Mouse (Mus musculus) right cerebral cortex, adult 18-20 months (tissue): ENCODE data around the gene Sall1.

Experiments used
- DNase-seq: peaks from one replicate; pipeline ENCODE4 v3.0.0; 2022; ENCODE audit warnings: mixed read lengths

The Sall1 gene

GRCm38 (mm10) chr8:89043940-89044339 is at the start of gene Sall1:
Sall1 (minus strand) TSS chr8:89044162.
- DNase-seq: no peak

- no peak for DNase-seq
Measured at GRCm38 (mm10) chr8:89089916-89090315, 46.0 kb upstream of the Sall1 start.

GRCm38 (mm10) chr8:89079147-89079546 is 35.2 kb upstream of the Sall1 start:
- no peak for DNase-seq

- DNase-seq: no peak
Measured at GRCm38 (mm10) chr8:89072968-89073382, 29.0 kb upstream of the Sall1 start.

GRCm38 (mm10) chr8:89067499-89067898 is 23.5 kb upstream of the Sall1 start:
- no peak for DNase-seq

GRCm38 (mm10) chr8:89064042-89064441 is 20.1 kb upstream of the Sall1 start:
- DNase-seq: no peak

GRCm38 (mm10) chr8:89063366-89064040 is 19.5 kb upstream of the Sall1 start:
- DNase-seq: no peak

GRCm38 (mm10) chr8:89060717-89061116 is 16.8 kb upstream of the Sall1 start:
- no peak for DNase-seq

- no peak for DNase-seq
Measured at GRCm38 (mm10) chr8:89059507-89059906, 15.5 kb upstream of the Sall1 start.

GRCm38 (mm10) chr8:89052880-89053279 is 8.9 kb upstream of the Sall1 start:
- DNase-seq: no peak

GRCm38 (mm10) chr8:89046639-89047348 is 2.8 kb upstream of the Sall1 start:
- no peak for DNase-seq

- DNase-seq: no peak
Measured at GRCm38 (mm10) chr8:89046226-89046625, 2.3 kb upstream of the Sall1 start.

- no peak for DNase-seq
Measured at GRCm38 (mm10) chr8:89045726-89046125, 1.8 kb upstream of the Sall1 start.

- DNase-seq: no peak
Measured at GRCm38 (mm10) chr8:89045218-89045601, 1.2 kb upstream of the Sall1 start.

- DNase-seq: no peak
Measured at GRCm38 (mm10) chr8:89044511-89045217, 702 bp upstream of the Sall1 start.

- DNase-seq: peak; percentile 73
Measured at GRCm38 (mm10) chr8:89043371-89043841, 556 bp downstream of the Sall1 start.

- peak; percentile 80 for DNase-seq
Measured at GRCm38 (mm10) chr8:89042560-89043370, 1.2 kb downstream of the Sall1 start.

GRCm38 (mm10) chr8:89042118-89042460 is 1.9 kb downstream of the Sall1 start:
- DNase-seq: no peak

- no peak for DNase-seq
Measured at GRCm38 (mm10) chr8:89041421-89042117, 2.4 kb downstream of the Sall1 start.

GRCm38 (mm10) chr8:89040751-89041420 is 3.1 kb downstream of the Sall1 start:
- no peak for DNase-seq

- no peak for DNase-seq
Measured at GRCm38 (mm10) chr8:89039890-89040289, 4.1 kb downstream of the Sall1 start.

- no peak for DNase-seq
Measured at GRCm38 (mm10) chr8:89038920-89039319, 5.0 kb downstream of the Sall1 start.
